Mouse (Mus musculus): ENCODE results near the gene Defa28.
"Not testable (repeated sequence)": the region's sequence is repeated elsewhere in the genome, so short reads cannot be mapped to it uniquely, and the experiment has no call there.

DNA sequence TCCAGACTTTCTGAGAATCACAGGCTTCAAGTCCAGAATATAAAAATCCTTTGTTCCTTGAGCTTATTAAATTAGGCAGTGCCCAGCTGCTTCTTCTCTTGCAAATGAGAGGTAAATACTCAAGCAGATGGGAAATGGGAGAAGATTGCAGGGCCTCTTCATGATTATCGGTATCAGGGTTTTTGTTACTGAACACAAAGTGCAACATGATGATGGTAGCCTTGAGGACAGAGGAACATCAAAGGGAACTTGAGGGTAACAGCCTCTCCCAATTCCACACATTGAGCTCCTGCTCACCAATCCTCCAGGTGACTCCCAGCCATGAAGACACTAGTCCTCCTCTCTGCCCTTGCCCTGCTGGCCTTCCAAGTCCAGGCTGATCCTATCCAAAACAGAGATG, at the start of gene Defa28:
- TF ChIP-seq CTCF (IDR thresholded peaks at IDR 0.05; ENCODE audit: borderline replicate concordance, control insufficient read depth, extremely low read depth, insufficient read depth, low read length, poor library complexity); POLR2A (IDR thresholded peaks at IDR 0.05; ENCODE audit: control insufficient read depth, extremely low read depth, insufficient read depth, low read length, poor library complexity): not testable (repeated sequence)

Data from thymus, adult 2 months (tissue).